Mouse (Mus musculus) ES-Bruce4 (cell line): ENCODE data around the gene Glis1. TPM values are rescaled to one million over a fixed set of nuclear protein-coding genes. Genes with fewer than 3 reads are reported as not detected.

Source experiments
- H3K27ac ChIP-seq: 2 replicates; pipeline ENCODE4 v1.5.1; 2012; ENCODE audit warnings: low read length, inconsistent platforms; ENCODE audit not compliant: insufficient read depth
- H3K27me3 ChIP-seq: 2 replicates; pipeline ENCODE4 v1.6.1; 2012; ENCODE audit warnings: mild to moderate bottlenecking, low read length, inconsistent platforms; ENCODE audit not compliant: control insufficient read depth, poor library complexity, insufficient read depth, severe bottlenecking
- H3K36me3 ChIP-seq: 2 replicates; pipeline ENCODE4 v1.6.1; 2012; ENCODE audit warnings: inconsistent platforms, mild to moderate bottlenecking, low read length, moderate library complexity; ENCODE audit not compliant: control insufficient read depth, poor library complexity, insufficient read depth, severe bottlenecking
- H3K4me1 ChIP-seq: one replicate; pipeline ENCODE4 v1.8.1; 2011; ENCODE audit warnings: low read length; ENCODE audit not compliant: control insufficient read depth, insufficient read depth
- H3K4me3 ChIP-seq: 2 replicates; pipeline ENCODE4 v1.5.1; 2011; ENCODE audit warnings: low read depth, mild to moderate bottlenecking, low read length
- H3K9ac ChIP-seq: 2 replicates; pipeline ENCODE4 v1.6.1; 2012; ENCODE audit warnings: low read depth, mild to moderate bottlenecking, inconsistent platforms; ENCODE audit not compliant: poor library complexity, severe bottlenecking
- H3K9me3 ChIP-seq: replicated peaks from 2 replicates; pipeline ENCODE4 v1.6.1; 2012; ENCODE audit warnings: mild to moderate bottlenecking, low read length, inconsistent platforms; ENCODE audit not compliant: control insufficient read depth, poor library complexity, insufficient read depth, severe bottlenecking
- CTCF ChIP-seq: IDR thresholded peaks from one replicate; pipeline ENCODE4 v1.8.1; 2011; ENCODE audit warnings: low read depth, low read length
- EP300 ChIP-seq: IDR thresholded peaks from 2 replicates; pipeline ENCODE4 v1.6.1; 2011; ENCODE audit warnings: low read depth, low read length; ENCODE audit not compliant: insufficient read depth
- POLR2A ChIP-seq: IDR thresholded peaks from one replicate; pipeline ENCODE4 v1.8.1; 2011; ENCODE audit warnings: low read length; ENCODE audit not compliant: insufficient read depth
- polyA plus RNA-seq: library from polyadenylated mRNA; stranded (reverse); fragments of >200 nt; gene quantifications from 2 replicates; pipeline ENCODE4 v1.2.4, GENCODE M21; 2011; ENCODE audit warnings: low read depth; ENCODE audit not compliant: missing spikeins, insufficient read depth, insufficient read length

Glis1 gene
- polyA plus RNA-seq, 1 experiment, result 0.28 TPM

DNA sequence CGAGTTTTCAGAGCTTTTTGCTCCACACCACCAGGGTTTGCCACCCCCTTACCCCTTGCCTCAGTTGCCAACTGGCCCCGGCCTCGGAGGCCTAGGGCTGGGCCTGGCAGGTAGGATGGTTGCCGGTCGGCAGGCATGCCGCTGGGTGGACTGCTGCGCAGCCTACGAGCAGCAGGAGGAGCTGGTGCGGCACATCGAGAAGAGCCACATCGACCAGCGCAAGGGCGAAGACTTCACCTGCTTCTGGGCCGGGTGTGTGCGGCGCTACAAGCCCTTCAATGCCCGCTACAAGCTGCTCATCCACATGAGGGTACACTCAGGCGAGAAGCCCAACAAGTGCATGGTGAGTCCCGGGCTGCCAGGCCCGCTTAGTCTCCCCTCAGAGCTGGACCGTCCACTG is 133.8 kb downstream of the Glis1 start:
- H3K27ac ChIP-seq, result no peak overlapping the region
- no peak overlapping the region for H3K9ac ChIP-seq
- no peak for TF ChIP-seq POLR2A
- H3K4me3 ChIP-seq, result no peak overlapping the region
- H3K4me1 ChIP-seq, result no peaks in the 10 kb centered on the region
- no peaks in the 10 kb centered on the region for H3K9me3 ChIP-seq
- no peaks in the 10 kb centered on the region for H3K27me3 ChIP-seq
- no peaks in the 10 kb centered on the region for H3K36me3 ChIP-seq

DNA sequence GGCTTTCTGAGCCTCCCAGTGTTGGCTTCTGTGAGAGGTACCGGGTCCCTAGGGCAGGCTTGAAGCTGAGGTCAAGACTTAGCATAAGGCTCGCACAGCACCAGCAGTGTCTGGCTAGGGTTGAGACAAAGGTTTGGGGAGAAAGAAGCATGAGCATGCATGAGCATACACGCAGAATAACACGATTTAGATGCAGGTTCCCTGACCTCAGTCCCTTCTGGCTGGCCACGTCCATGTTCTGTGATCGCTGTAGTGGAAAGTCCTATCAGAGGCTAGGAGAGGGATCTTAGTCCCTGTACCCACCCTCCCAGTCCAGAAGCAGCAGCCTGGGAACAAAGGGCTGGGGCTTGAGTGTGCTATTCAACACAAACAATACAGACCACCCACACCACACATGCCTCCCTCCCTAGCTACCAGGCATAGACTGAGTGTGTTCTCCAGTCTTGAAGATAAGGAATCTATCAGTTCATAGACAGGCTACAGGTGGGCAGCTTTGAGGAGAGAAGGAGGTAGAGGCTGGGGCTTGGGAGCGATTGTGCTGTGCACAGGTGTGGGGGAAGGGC is 134.6 kb downstream of the Glis1 start:
- Histone ChIP-seq H3K9ac (no peak overlapping the region), H3K9me3 (no peaks in the 10 kb centered on the region), H3K4me3 (no peak overlapping the region), H3K27me3 (no peaks in the 10 kb centered on the region), H3K36me3 (no peaks in the 10 kb centered on the region), H3K27ac (no peak overlapping the region), H3K4me1 (no peaks in the 10 kb centered on the region)
- TF ChIP-seq POLR2A, result no peak

DNA sequence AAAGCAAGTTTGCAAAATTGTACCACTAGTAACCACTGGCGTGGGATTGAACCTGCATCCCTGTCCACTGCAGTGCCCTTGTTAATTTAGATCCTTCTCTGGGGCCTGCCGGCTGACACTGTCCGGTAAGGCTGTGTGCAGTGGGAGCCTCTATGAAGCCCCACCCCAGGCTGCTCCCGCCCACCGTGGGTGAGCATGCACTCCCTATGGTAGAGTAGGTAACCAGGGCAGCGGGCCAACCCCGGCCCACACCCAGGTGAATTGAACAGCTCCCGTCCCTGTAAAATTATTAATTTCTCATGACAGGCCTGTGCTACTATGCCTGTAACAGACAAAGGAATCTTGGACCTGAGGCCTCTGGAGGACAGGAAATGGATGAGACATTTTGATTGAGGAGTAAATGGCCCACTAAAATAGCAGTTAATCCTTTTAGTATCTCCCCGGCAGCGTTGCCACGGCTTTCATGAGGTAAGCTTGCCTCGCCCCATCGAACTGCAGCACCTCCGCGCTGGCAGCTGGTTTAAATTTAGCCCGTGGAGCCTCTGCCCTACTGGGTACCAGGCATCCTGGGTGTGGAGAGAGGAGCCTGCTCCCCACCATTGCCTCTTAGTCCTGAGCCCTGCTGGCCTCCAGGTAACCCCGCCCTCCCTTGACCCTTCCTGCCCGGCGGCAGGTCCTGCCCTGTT is 136.1 kb downstream of the Glis1 start:
- Histone ChIP-seq H3K9ac (no peak overlapping the region), H3K27me3 (no peaks in the 10 kb centered on the region), H3K27ac (no peak overlapping the region), H3K9me3 (no peaks in the 10 kb centered on the region), H3K4me3 (no peak overlapping the region), H3K4me1 (no peaks in the 10 kb centered on the region), H3K36me3 (no peaks in the 10 kb centered on the region)
- TF ChIP-seq EP300, result no peak
- no peak for TF ChIP-seq POLR2A
- TF ChIP-seq CTCF, result no peak

DNA sequence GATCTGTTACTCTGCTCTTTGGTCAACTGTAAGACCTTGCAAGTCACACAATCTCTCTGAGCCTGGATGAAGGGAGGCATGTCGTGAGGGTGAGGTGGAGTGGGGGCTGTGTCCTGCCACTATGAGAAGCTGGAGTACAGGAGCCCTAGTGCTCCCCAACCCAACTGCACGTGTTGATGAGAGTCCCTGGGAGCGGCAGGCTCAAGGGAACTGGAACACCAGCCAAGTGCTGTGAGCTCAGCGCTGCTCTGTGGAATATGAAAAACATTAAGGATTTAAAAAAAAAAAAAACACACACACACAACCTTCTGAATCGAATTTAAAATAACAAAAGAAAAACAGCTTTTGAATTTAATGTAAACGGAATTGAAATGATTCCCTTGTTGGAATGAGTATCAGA is 141.4 kb downstream of the Glis1 start:
- Histone ChIP-seq H3K36me3 (no peaks in the 10 kb centered on the region), H3K27me3 (no peaks in the 10 kb centered on the region), H3K4me1 (no peaks in the 10 kb centered on the region), H3K4me3 (no peak overlapping the region), H3K9ac (no peak overlapping the region), H3K9me3 (no peaks in the 10 kb centered on the region), H3K27ac (no peak overlapping the region)
- TF ChIP-seq EP300 (no peak), CTCF (no peak), POLR2A (no peak)

DNA sequence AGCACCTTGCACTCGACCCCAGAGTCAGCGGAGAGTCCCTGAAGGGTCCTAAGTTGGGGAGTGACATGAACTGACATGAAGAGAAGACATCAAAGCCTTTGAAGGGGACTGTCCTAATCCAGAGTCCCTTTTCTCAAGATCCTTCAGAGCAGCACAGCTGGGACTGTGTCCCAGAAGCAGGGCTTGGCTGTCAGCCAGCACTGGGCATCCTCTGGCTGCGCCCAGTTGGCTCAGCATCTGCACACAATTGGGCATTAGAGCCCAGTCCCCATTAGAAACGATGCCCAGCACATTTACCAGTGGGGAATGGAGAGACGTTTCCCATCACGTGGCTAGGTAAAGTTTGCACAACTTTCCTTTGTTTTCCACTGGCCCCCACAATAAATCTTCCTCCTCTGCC is 142.4 kb downstream of the Glis1 start:
- no peaks in the 10 kb centered on the region for H3K4me1 ChIP-seq
- no peaks in the 10 kb centered on the region for H3K9me3 ChIP-seq
- TF ChIP-seq POLR2A (no peak), EP300 (no peak), CTCF (no peak)
- no peak overlapping the region for H3K27ac ChIP-seq
- H3K27me3 ChIP-seq, result no peaks in the 10 kb centered on the region
- no peak overlapping the region for H3K4me3 ChIP-seq
- H3K9ac ChIP-seq, result no peak overlapping the region
- no peaks in the 10 kb centered on the region for H3K36me3 ChIP-seq

DNA sequence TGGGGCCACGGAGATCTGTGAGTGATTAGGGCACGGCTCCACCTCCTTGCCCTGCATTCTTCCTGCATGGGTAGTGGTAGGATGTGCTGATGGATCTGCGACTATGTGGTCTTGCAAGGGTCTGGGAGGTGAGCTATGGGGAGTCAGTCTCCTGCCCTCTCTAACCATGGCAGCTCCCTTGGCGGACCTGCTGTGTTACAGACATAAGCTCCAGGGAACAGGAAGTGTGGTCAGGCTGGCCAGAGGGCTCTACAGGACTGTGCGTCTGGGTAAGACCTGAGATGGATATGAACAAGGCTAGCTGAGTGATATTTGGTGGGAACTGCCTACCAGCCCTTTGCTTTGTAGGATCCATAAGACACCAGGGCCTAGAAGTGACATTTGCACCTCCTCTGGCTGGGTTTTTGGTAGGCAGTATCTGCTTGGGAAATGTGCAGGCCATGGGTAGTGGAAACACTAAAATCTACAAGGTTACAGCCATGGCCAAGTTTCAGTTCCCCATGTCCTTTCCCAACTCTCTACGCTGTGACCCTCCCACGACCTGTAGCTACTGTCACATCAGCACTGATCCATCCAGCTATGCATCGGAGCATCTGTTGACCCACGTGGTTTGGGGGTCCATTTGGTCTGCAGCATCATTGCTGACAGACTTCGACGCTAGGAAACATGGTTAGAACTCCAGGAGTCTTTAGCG is 142.9 kb downstream of the Glis1 start:
- TF ChIP-seq CTCF (no peak), EP300 (no peak), POLR2A (no peak)
- H3K36me3 ChIP-seq, result no peaks in the 10 kb centered on the region
- no peak overlapping the region for H3K27ac ChIP-seq
- H3K9ac ChIP-seq, result no peak overlapping the region
- no peaks in the 10 kb centered on the region for H3K9me3 ChIP-seq
- H3K4me1 ChIP-seq, result no peaks in the 10 kb centered on the region
- no peak overlapping the region for H3K4me3 ChIP-seq
- H3K27me3 ChIP-seq, result no peaks in the 10 kb centered on the region
